Mouse (Mus musculus): ENCODE measurements around the gene Tnfsf12.

Gene Tnfsf12

DNA sequence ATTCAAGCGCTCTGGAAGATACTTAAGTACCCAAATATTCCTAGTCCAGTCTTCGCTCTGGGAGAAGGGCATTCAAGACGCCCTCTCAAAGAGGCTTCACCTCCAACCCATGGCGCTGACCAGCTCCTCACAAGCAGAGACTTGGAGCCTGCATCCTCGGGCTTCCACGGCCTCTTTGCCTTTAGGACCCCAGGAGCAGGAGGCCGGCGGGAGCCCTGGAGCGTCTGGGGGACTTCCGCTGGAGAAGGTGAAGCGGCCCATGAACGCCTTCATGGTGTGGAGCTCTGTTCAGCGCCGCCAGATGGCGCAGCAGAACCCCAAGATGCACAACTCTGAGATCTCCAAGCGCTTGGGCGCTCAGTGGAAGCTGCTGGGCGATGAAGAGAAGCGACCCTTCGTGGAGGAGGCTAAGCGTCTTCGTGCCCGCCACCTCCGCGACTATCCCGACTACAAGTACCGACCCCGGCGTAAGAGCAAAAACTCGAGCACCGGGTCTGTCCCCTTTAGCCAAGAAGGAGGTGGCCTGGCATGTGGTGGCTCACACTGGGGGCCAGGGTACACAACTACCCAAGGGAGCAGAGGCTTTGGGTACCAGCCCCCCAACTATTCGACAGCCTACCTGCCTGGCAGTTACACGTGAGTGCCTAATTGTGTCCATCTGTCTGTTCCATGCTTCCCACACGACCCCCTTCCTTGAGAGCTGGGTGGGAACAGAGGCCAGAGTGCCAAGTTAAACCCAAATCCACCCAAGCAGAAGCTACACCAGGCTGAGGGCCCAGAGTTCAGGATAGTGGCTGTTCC lies 40.2 kb downstream of the Tnfsf12 start, which contains the start of gene Sox15:
Sox15 (plus strand) TSS at position 51 of the 801 bp plus-strand sequence.
- DNase-seq (ENCODE audit: low spot score in 2 of 2), result peak in 1 of 2 experiments; percentile 74

- no peak for DNase-seq (ENCODE audit: low spot score in 2 of 2)
Measured at GRCm38 (mm10) chr11:69654760-69655159, 40.9 kb downstream of the Tnfsf12 start.

DNA sequence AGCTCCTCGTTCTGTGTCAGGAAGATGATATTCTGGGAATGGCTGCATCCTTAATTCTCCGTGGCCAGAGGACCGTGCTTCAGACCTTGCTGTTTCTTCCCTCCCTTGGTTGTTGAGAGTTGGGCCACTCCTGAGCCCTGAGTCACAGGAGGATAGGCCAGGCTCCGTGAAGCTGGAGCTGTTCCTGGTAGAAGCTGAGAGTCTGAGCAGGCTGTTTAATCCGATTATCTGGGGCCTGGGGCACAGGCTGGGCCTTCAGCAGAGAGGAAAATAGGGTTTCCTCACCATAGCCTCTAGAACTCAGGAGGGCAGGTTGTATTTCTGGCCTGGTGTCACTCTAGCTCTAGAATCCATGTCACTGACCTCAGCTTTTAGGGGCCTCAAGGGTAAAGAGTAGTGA lies 42.2 kb downstream of the Tnfsf12 start:
- DNase-seq (ENCODE audit: low spot score in 2 of 2), result no peak

- no peak for DNase-seq (ENCODE audit: low spot score in 2 of 2)
Measured at GRCm38 (mm10) chr11:69645860-69646259, 49.8 kb downstream of the Tnfsf12 start.
